Mouse (Mus musculus) limb, embryonic 14.5 days (tissue): ENCODE measurements around the gene Gsta2. TPM values are rescaled to one million over a fixed set of nuclear protein-coding genes. Genes with fewer than 3 reads are reported as not detected.

Experiments
- ATAC-seq: fragments of 200-750 bp; cut with Nextera tagmentation; 2 replicates; pipeline ENCODE4 v1.8.0; 2017; ENCODE audit warnings: low read depth, moderate number of reproducible peaks, moderate TSS enrichment; ENCODE audit not compliant: low FRiP score
- DNase-seq: peaks from one replicate; pipeline ENCODE4 v3.0.0-alpha.2; 2015; ENCODE audit warnings: low spot score
- H3K27ac ChIP-seq: fragments of 300-500 bp; sonication (generic); replicated peaks from 2 replicates; pipeline ENCODE4 v1.5.1; 2014; ENCODE audit warnings: low read depth, mild to moderate bottlenecking, low read length, moderate library complexity, mixed read lengths
- H3K27me3 ChIP-seq: fragments of 300-500 bp; sonication (generic); 2 replicates; pipeline ENCODE4 v1.6.1; 2014; ENCODE audit warnings: low read length, mixed read lengths; ENCODE audit not compliant: control insufficient read depth, insufficient read depth
- H3K36me3 ChIP-seq: fragments of 300-500 bp; sonication (generic); 2 replicates; pipeline ENCODE4 v1.6.1; 2014; ENCODE audit warnings: mild to moderate bottlenecking, low read length, moderate library complexity, mixed read lengths; ENCODE audit not compliant: control insufficient read depth, insufficient read depth
- H3K4me1 ChIP-seq: fragments of 300-500 bp; sonication (generic); 2 replicates; pipeline ENCODE4 v1.6.1; 2014; ENCODE audit warnings: antibody characterized with exemption, low read length, mixed read lengths; ENCODE audit not compliant: control insufficient read depth, insufficient read depth
- H3K4me2 ChIP-seq: fragments of 300-500 bp; sonication (generic); replicated peaks from 2 replicates; pipeline ENCODE4 v1.6.1; 2014; ENCODE audit warnings: low read depth, mild to moderate bottlenecking, low read length, moderate library complexity; ENCODE audit not compliant: severe bottlenecking
- H3K4me3 ChIP-seq: fragments of 300-500 bp; sonication (generic); replicated peaks from 2 replicates; pipeline ENCODE4 v1.5.1; 2014; ENCODE audit warnings: low read length
- H3K9ac ChIP-seq: fragments of 300-500 bp; sonication (generic); 2 replicates; pipeline ENCODE4 v1.6.1; 2014; ENCODE audit warnings: mild to moderate bottlenecking, low read depth, low read length, moderate library complexity; ENCODE audit not compliant: severe bottlenecking
- H3K9me3 ChIP-seq: fragments of 300-500 bp; sonication (generic); 2 replicates; pipeline ENCODE4 v1.6.1; 2016; ENCODE audit warnings: low read length; ENCODE audit not compliant: control insufficient read depth
- POLR2A ChIP-seq: fragments of 200-500 bp; IDR thresholded peaks from 2 replicates; pipeline ENCODE4 v1.8.0; 2012; ENCODE audit warnings: inconsistent platforms, mild to moderate bottlenecking, moderate library complexity, borderline replicate concordance; ENCODE audit not compliant: insufficient read depth, insufficient read length; ENCODE audit errors: extremely low read depth
- WGBS: fragments of 180-500 bp; shearing (Covaris S2); extraction: QIAGEN DNeasy Blood & Tissue Kit; methylation state at CpG from one replicate; pipeline ENCODE4 v1.1.7; 2014; 5-methylcytosine and 5-hydroxymethylcytosine counted together
- polyA plus RNA-seq, 2 experiments: library from polyadenylated mRNA; depleted of rRNA in 1 of 2; stranded (reverse) in 1 of 2; unstranded in 1 of 2; fragments of >200 nt; fragmentation: Nextera tagmentation in 1 of 2; extraction: Ambion mirVana in 1 of 2; gene quantifications; 2 replicates each; pipeline versions ENCODE4 v1.2.1 to v1.2.3; 2012 to 2014

Gsta2 gene
- polyA plus RNA-seq, 2 experiments, result 3.0 to 7.8 TPM

DNA sequence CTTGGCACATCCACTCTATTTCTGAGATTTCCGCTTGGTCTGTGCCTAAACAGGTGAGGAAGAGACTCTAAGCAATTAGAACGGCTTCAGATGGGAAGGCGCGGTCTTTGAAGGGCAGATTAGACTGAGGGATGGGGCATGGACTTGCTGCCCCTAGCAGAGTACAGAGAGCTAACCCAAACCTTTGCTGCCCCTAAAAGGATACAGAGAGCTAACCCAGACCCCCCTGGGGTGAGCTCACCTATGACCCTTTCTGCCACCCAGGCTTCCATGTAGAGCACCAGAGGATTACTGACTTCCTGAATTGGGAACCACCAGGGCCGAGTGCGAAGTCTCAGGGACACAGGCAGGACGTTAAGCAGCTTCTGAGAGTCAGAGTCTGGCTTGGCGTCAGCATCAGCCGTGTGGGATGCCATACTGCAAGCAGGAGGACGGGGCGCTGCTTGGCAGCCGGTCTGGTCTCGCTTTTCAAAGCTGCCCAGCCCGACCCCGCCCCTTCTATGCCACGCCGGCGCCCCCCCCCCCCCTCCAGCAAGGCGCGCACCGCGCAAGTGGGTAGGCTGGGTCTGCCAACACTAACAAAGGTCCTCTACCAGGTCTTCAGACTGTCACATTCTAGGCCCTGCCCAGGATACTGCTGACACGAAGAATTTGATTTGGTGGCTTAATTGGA lies 22.7 kb upstream of the Gsta2 start, which contains the start of gene Ooep:
Gene Ooep, minus strand, starts transcription at position 613 of the 673 bp plus-strand sequence.
- peak; percentile 55 for DNase-seq
- ATAC-seq, result peak; percentile 83
- Histone ChIP-seq H3K4me3 (peak within 1 kb of the TSS; percentile 32), H3K27me3 (no peaks in the 10 kb centered on the region), H3K27ac (no peak within 1 kb of the TSS), H3K36me3 (no peaks in the 10 kb centered on the region), H3K9me3 (no peaks in the 10 kb centered on the region), H3K4me2 (peak within 1 kb of the TSS; percentile 60), H3K9ac (peak within 1 kb of the TSS; percentile 45), H3K4me1 (peaks cover 10% of the 10 kb centered on the region)
- 0 out of 2 replicates have a peak, but pooled peaks have one; percentile 22 for TF ChIP-seq POLR2A
- 7% methylated on average over 14 of the region's 23 CpGs for WGBS

DNA sequence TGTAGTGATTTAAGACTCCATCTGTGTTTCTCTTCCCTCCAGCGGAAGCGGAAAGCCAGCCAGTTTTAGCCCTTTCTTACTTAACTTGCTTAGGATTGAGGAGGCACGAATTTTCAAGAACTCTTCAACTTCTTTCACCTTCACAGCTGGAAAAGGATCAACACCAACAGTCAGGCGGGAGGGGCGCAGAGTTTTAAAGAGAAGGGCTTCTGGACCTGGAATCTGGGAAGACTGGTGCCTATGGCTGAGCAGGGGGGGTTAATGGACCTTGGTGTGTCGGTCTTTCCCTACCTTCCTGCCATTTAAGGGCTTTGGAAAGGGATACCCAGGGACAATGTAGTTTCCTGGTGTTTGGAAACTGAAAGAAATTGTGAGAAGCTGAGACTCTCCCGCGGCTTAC lies 22.0 kb upstream of the Gsta2 start:
- Histone ChIP-seq H3K4me2 (peak overlapping the region; percentile 60), H3K27ac (no peak overlapping the region), H3K4me1 (peaks cover 10% of the 10 kb centered on the region), H3K4me3 (peak overlapping the region; percentile 32), H3K36me3 (no peaks in the 10 kb centered on the region), H3K27me3 (no peaks in the 10 kb centered on the region), H3K9ac (peak overlapping the region; percentile 34), H3K9me3 (no peaks in the 10 kb centered on the region)
- TF ChIP-seq POLR2A, result no peak
- 30% methylated on average over 8 of the region's 8 CpGs for WGBS
- ATAC-seq, result no peak
- no peak for DNase-seq

DNA sequence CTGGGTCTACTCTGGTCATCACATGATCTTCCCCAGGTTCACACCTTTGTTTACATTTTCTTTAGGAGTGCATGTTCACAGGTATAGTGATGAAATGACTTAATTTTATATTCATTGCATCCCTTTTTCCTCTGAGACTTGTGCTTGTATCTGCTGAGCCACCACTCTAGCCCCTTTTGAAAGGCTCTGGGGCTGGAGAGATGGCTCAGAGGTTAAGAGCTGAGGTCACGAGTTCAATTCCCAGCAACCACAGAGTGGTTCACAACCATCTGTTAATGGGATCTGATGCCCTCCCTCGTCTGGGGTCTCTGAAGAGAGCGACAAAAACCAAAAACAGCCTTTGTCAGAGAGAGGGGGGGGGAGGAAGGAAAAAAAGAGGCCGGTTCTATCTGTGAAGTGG lies 19.9 kb upstream of the Gsta2 start:
- Histone ChIP-seq H3K4me1 (peaks cover 10% of the 10 kb centered on the region), H3K9me3 (no peaks in the 10 kb centered on the region), H3K36me3 (no peaks in the 10 kb centered on the region), H3K4me2 (no peak overlapping the region), H3K4me3 (no peak overlapping the region), H3K9ac (no peak overlapping the region), H3K27me3 (no peaks in the 10 kb centered on the region), H3K27ac (no peak overlapping the region)
- DNase-seq, result no peak
- TF ChIP-seq POLR2A, result no peak
- WGBS, result 74% methylated on average over 4 of the region's 4 CpGs
- no peak for ATAC-seq

DNA sequence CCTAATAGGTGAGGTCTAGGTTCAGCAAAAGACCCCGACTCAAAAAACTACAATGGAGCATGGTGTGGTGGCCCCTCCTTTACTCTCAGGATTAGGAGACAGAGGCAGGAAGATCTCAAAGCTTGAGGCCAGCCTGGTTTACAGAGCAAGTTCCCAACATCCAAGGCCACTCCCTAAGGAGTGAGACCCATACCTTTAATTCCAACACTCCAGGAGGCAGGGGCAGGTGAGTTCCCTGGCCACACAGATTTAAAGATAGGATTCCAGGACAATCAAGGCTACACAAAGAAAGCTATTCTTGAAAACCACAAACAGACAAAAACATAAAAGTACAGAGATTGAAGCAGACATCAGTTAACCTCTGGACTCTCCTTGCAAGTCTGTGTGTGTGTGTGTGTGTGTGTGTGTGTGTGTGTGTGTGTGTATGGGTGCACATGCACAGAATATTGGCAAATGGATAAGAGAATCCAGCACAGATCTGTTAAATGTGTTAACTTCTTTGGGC lies 19.3 kb upstream of the Gsta2 start:
- Histone ChIP-seq H3K9ac (no peak overlapping the region), H3K27me3 (no peaks in the 10 kb centered on the region), H3K4me2 (no peak overlapping the region), H3K36me3 (no peaks in the 10 kb centered on the region), H3K27ac (no peak overlapping the region), H3K9me3 (no peaks in the 10 kb centered on the region), H3K4me3 (no peak overlapping the region), H3K4me1 (peaks cover 10% of the 10 kb centered on the region)
- ATAC-seq (no peak), DNase-seq (no peak)
- WGBS, result 61% methylated on average over 1 of the region's 1 CpGs
- no peak for TF ChIP-seq POLR2A

DNA sequence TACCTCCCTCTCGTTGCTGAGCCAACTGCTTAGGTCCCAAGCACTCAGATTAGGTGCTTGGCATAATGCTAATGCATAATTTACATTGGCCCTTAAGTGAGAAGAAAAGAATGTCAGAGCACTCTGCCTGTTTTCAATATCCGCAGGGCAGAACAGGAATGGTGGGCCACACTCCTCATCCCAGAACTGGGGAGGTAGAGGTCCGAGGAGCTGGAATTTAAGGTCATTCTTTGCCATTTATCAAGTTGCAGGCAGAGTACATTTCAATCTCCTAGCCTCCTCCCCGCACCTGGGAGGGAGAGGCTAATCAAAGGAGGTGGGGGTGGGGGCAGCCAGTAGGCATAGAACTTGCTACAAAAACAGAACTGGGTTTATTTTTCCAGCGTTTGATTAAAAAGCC lies 18.8 kb upstream of the Gsta2 start:
- Histone ChIP-seq H3K27me3 (no peaks in the 10 kb centered on the region), H3K36me3 (no peaks in the 10 kb centered on the region), H3K9me3 (no peaks in the 10 kb centered on the region), H3K4me3 (no peak overlapping the region), H3K4me1 (peaks cover 10% of the 10 kb centered on the region), H3K27ac (no peak overlapping the region), H3K9ac (no peak overlapping the region), H3K4me2 (no peak overlapping the region)
- 54% methylated on average over 5 of the region's 5 CpGs for WGBS
- TF ChIP-seq POLR2A, result no peak
- ATAC-seq, result no peak
- DNase-seq, result no peak
